Mouse (Mus musculus): Measurements from ENCODE around the gene Pou2f2. TPM values are rescaled to one million over a fixed set of nuclear protein-coding genes. Genes with fewer than 3 reads are reported as not detected.
"Not testable (repeated sequence)": the region's sequence is repeated elsewhere in the genome, so short reads cannot be mapped to it uniquely, and the experiment has no call there.

Pou2f2 gene
- total RNA-seq, 2 experiments from 2014 or later, result 1.6 to 4.2 TPM

DNA sequence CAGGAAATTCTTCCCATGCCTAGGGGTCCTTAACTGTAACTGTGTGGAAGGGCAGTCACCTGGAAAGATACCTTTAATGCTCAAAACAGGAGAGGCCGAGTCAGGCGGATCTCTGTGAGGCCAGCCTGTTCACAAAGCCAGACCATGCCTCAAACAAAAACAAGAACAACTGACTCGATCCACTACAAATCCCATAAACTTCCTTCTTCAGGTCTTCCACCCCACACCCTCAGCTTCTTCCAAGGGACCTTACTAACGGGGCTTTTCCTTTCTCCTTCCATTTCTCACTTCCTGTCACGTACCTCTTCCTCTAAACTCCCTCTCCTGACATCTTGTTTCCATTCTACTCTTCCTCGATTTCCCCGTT, 103.2 kb downstream of the Pou2f2 start:
- no peak for ATAC-seq (replicated peaks; ENCODE audit: low FRiP score, poor library complexity, severe bottlenecking)

DNA sequence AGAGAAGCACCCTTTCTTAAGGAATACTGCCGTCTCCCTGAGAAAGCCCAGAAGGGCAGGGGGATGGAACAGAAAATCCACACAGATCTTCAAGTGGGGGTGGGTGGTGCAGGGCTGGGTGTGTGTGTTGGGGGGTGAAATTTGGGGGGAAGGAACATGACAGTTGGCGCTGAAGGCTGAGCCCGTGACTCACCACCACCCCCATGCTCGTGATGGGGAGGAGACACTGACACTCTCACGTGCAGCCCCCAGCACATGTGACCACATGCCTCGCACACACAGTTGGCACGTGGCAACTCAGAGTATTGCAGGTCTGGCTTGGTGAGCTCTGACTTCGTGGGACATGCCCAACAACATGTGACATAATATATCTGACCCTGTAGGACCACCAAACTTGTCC, 105.6 kb downstream of the Pou2f2 start:
- ATAC-seq (replicated peaks; ENCODE audit: low FRiP score, poor library complexity, severe bottlenecking), result no peak

GRCm38 (mm10) chr7:25072716-25073390, 106.7 kb downstream of the Pou2f2 start:
- no peak for ATAC-seq (replicated peaks; ENCODE audit: low FRiP score, poor library complexity, severe bottlenecking)

DNA sequence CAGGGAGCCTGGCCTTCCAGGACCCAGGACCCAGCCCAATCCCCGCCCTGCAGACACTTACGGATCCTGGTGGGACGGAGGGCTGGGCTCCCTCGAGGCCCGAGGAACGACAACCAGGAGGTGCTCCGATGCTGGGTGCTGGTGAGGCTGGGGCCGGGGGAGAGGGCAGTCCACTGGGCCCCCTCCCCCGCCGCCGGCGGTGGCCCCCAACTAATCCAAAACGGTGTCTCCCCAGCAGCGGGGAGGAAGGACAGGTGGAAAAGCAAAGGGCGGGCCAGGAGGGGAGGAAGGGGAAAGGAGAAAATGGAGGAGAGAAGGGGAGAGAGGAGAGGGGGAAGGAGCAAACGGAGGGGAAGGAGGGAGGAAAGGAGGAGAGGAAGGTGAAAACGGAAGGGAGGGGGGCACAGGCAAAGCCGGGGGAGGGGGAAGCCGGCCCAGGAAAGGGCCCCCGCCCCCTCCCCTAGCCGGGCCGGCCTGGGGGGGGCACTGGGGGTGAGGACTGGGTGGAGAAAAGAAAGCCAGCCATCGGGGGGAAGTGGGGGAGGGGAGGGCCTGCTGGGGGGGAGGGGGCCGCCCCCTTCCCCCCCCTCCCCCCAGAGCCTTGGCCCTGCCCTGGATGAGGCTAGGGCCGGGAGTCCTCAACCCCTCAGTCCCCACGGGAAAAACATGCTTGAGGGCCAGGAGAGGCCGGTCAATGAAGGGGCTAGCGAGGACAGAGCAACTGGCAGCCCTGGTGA, 107.4 kb downstream of the Pou2f2 start, which contains the start of the genes Grik5 and Zfp574:
TSS of gene Grik5 (minus strand) at position 368 of the 737 bp plus-strand sequence.
TSS of gene Zfp574 (plus strand) at position 589 of the 737 bp plus-strand sequence.
- ATAC-seq (replicated peaks; ENCODE audit: low FRiP score, poor library complexity, severe bottlenecking), result no peak

DNA sequence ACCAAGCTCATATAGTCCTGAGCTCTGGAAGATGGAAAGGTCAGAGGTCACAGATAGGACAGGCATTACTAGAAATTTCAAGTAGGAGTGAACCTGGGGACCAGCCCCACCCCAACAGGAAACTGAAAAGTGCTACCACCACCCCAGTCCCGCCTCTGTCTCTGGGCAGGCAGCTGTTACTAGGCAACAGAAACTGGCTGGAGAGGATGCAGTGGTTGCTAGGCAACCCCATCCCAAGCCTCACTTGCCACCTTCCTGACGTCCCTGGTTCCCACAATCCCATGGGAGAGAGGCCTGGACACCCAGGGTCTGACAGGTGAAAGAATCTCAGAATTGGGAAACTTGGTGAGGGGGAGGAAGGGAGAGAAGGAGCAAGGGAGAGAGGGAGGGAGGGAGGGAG, 110.8 kb downstream of the Pou2f2 start:
- no peak for ATAC-seq (replicated peaks; ENCODE audit: low FRiP score, poor library complexity, severe bottlenecking)

DNA sequence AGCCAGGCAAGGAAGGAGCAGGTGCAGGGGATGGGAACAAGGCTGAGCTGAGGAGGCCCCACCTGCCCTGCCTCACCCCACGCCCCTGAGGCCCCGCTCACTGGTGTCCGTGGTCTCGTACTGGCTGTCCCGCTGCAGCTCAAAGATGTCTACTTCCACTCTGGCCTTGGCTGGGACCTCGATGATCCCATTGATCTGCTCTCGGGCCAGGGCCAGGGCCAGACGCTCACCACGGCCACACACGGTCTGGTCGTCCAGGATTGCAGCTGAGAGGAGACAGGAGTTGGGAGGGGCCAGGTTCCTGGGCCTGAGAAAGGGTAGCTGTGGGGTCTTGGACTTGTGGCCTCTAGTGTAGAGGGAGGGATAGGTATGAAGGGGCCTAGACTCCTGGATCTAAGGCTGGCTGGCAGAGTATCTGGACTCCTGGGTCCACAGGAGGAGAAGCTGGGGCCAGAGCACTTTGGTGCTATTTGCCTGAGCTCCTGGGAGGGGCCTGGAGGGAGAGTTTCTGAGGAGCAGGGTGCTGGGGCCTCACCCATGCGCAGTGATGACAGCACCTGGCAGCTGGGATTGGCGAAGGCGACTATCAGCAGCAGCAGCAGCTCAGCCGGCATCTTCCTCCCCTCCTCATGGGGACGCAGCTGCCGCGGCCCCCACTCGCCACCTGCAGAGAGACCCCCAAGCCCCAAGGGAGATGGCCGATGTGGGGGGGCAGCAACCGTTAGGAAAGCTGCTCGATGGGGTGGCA, 111.4 kb downstream of the Pou2f2 start:
- ATAC-seq (replicated peaks; ENCODE audit: low FRiP score, poor library complexity, severe bottlenecking), result no peak

- ATAC-seq (replicated peaks; ENCODE audit: low FRiP score, poor library complexity, severe bottlenecking), result no peak
These were observed 112.2 kb downstream of the Pou2f2 start for GRCm38 (mm10) chr7:25067338-25067737.

DNA sequence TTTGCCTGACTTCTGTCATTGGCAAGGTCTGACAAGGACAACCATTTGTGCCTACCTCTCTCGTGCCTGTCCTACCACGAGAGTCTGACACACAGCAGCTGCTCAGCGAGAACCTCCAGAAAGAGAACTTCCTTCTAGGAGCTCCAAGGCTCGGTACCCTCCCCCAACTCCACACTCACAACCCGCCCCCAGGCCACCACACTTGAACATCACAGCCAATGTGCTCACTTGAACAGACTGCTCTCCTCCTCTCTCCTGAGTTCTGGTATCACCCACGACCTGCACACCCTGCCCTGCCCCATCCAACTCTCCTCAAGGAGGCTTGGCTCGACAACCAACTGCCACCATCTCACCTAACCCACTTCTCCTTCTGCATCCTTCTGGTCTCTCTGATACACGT, 115.6 kb downstream of the Pou2f2 start:
- no peak for ATAC-seq (replicated peaks; ENCODE audit: low FRiP score, poor library complexity, severe bottlenecking)

GRCm38 (mm10) chr7:25063346-25063745, 116.2 kb downstream of the Pou2f2 start:
- no peak for ATAC-seq (replicated peaks; ENCODE audit: low FRiP score, poor library complexity, severe bottlenecking)

DNA sequence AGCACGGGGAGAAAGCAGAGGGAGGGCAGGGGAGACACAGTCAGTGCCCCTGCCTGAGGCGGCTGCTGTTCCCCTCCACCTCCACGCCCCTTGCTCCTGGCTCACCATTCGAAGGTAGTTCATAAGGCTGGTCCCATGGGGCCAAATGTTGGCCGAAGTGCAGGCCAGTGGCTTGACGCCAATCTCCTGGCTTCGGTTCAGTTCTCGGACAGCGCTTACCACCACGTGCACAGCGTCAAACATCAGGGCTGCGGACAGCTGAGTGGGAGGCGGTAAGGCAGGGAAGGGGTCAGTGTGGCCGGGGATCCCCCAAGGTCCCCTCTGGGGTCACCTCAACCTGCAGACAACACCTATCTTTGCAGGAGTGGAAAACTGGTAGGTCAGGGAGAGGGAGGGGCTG, 120.7 kb downstream of the Pou2f2 start:
- ATAC-seq (replicated peaks; ENCODE audit: low FRiP score, poor library complexity, severe bottlenecking), result no peak

DNA sequence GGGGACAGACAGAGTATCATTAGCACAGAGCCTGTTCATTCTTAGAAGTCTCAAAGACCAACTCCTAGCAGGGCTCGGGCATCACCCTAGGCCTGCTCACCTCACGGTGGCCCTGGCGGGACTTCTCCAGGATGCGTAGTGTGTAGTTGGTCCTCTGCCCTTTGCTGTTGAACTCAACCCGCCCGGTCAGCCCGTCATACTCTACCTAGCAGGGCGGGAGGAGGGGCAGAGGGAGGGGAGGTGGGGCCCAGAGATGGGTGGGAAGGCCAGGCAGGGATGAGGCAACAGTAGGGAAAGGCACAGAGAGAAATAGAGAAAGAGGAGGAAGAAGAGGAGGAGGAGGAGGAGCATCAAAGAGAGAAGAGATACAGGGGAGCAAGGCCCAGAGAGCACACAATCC, 121.1 kb downstream of the Pou2f2 start:
- no peak for ATAC-seq (replicated peaks; ENCODE audit: low FRiP score, poor library complexity, severe bottlenecking)

GRCm38 (mm10) chr7:25057888-25058287, 121.6 kb downstream of the Pou2f2 start:
- ATAC-seq (replicated peaks; ENCODE audit: low FRiP score, poor library complexity, severe bottlenecking), result no peak

DNA sequence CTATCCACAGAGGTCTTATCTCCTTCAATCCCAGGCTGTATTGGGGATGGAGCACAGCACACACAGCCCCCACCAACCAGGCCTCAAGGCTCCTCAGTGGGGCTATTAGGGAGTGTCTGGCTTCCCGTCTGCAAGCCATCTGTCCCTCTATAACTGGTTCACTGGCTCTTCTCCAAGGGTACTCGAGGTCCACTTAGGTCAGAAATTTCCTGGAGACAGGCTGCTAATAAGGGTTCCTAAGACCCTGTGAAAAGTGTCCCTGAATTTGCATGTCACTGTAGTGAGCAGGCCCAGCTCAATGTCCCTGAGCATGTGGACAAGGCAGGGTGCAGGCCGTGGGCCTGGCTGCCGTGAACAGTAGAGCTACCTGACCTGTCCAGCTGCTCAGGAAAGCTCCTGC, 122.6 kb downstream of the Pou2f2 start:
- ATAC-seq (replicated peaks; ENCODE audit: low FRiP score, poor library complexity, severe bottlenecking), result no peak

- no peak for ATAC-seq (replicated peaks; ENCODE audit: low FRiP score, poor library complexity, severe bottlenecking)
These were observed 126.9 kb downstream of the Pou2f2 start for GRCm38 (mm10) chr7:25052587-25052986.

- ATAC-seq (replicated peaks; ENCODE audit: low FRiP score, poor library complexity, severe bottlenecking), result no peak
These were observed 130.1 kb downstream of the Pou2f2 start for GRCm38 (mm10) chr7:25049295-25049930.

DNA sequence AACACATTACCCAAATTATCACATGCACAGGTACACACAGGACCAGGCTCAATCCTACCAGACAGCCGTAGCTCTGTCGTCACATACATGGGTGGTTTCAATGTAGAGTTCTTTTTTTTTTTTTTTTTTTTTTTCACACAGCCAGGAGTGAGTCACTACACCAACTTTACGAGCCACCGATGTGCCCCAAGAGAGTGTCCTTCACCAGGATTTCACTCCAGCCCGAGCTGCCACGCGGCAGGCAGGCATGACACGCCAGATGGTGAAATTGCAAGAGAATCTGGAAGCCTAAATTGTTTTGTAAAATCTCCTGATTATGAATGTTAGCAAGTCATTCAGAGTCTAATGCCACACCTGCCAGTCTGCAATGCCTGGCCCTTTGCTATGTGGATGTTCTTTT, 132.2 kb downstream of the Pou2f2 start:
- ATAC-seq (replicated peaks; ENCODE audit: low FRiP score, poor library complexity, severe bottlenecking), result no peak

- not testable (repeated sequence) for ATAC-seq (replicated peaks; ENCODE audit: low FRiP score, poor library complexity, severe bottlenecking)
These were observed 134.9 kb downstream of the Pou2f2 start for GRCm38 (mm10) chr7:25044599-25044998.

DNA sequence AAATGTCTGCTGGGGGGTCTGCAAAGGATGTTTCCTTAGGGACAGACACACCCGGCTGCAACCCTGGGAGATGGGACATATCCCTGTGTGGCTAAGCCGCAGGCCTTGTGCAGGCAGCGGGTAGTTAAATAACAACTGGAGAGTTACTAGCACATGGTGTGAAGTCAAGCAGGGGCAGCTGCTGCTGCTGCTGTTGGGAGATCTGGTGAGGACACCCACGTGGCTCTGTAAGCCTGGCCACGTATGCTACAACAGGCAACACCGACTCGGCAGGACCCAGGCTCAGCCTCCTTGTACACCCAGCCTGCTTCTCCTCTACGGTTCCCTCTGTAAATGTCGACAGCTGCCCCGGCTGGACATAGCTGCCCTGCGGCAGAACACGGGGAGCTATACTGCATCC, 137.6 kb downstream of the Pou2f2 start:
- no peak for ATAC-seq (replicated peaks; ENCODE audit: low FRiP score, poor library complexity, severe bottlenecking)
